Mouse (Mus musculus) left cerebral cortex, adult 11 months (tissue): ENCODE data around the gene Dcaf10.
A peak's percentile ranks its signal among the peaks of the same experiment; 100 is the strongest.
"Not testable (repeated sequence)": the region's sequence is repeated elsewhere in the genome, so short reads cannot be mapped to it uniquely, and the experiment has no call there.

ENCODE experiments used
- DNase-seq: peaks from one replicate; pipeline ENCODE4 v3.0.0; 2022; ENCODE audit warnings: low spot score

Dcaf10 gene

GRCm38 (mm10) chr4:45341669-45342249 lies at the start of gene Dcaf10:
Gene Dcaf10, plus strand, starts transcription at chr4:45342101.
- peak; percentile 80 for DNase-seq

- DNase-seq: peak; percentile 80
Observed at GRCm38 (mm10) chr4:45296662-45297564, 45.0 kb upstream of the Dcaf10 start, which contains the start of gene Trmt10b. Gene Trmt10b, plus strand, starts transcription at chr4:45297127.

- no peak for DNase-seq
Observed at GRCm38 (mm10) chr4:45305536-45305935, 36.4 kb upstream of the Dcaf10 start.

GRCm38 (mm10) chr4:45308046-45308445 lies 33.9 kb upstream of the Dcaf10 start:
- no peak for DNase-seq

GRCm38 (mm10) chr4:45308606-45309005 lies 33.3 kb upstream of the Dcaf10 start:
- no peak for DNase-seq

GRCm38 (mm10) chr4:45311056-45311455 lies 30.8 kb upstream of the Dcaf10 start:
- no peak for DNase-seq

GRCm38 (mm10) chr4:45320159-45320816 lies 21.6 kb upstream of the Dcaf10 start:
- peak; percentile 81 for DNase-seq

GRCm38 (mm10) chr4:45331139-45331538 lies 10.8 kb upstream of the Dcaf10 start:
- DNase-seq: no peak

GRCm38 (mm10) chr4:45332466-45332865 lies 9.4 kb upstream of the Dcaf10 start:
- DNase-seq: no peak

GRCm38 (mm10) chr4:45341226-45341625 lies 675 bp upstream of the Dcaf10 start:
- no peak for DNase-seq

GRCm38 (mm10) chr4:45342286-45343155 lies 620 bp downstream of the Dcaf10 start, which contains the start of gene Exosc3:
Gene Exosc3, minus strand, starts transcription at chr4:45342732.
- DNase-seq: peak; percentile 14

GRCm38 (mm10) chr4:45356653-45357052 lies 14.8 kb downstream of the Dcaf10 start:
- DNase-seq: no peak

GRCm38 (mm10) chr4:45371261-45371660 lies 29.4 kb downstream of the Dcaf10 start:
- DNase-seq: no peak

- no peak for DNase-seq
Observed at GRCm38 (mm10) chr4:45374879-45375278, 33.0 kb downstream of the Dcaf10 start.

- DNase-seq: no peak
Observed at GRCm38 (mm10) chr4:45376573-45376972, 34.7 kb downstream of the Dcaf10 start.

- not testable (repeated sequence) for DNase-seq
Observed at GRCm38 (mm10) chr4:45380903-45381580, 39.1 kb downstream of the Dcaf10 start.

- DNase-seq: not testable (repeated sequence)
Observed at GRCm38 (mm10) chr4:45382133-45382532, 40.2 kb downstream of the Dcaf10 start.

- DNase-seq: not testable (repeated sequence)
Observed at GRCm38 (mm10) chr4:45387296-45387695, 45.4 kb downstream of the Dcaf10 start.

GRCm38 (mm10) chr4:45392099-45392498 lies 50.2 kb downstream of the Dcaf10 start:
- no peak for DNase-seq

GRCm38 (mm10) chr4:45392572-45392971 lies 50.7 kb downstream of the Dcaf10 start:
- no peak for DNase-seq

- no peak for DNase-seq
Observed at GRCm38 (mm10) chr4:45392994-45393393, 51.1 kb downstream of the Dcaf10 start.
